Mouse (Mus musculus) midbrain, embryonic 14.5 days (tissue): Measurements from ENCODE around the gene Gtf2f1. TPM values are rescaled to one million over a fixed set of nuclear protein-coding genes. Genes with fewer than 3 reads are reported as not detected.

Source experiments
- ATAC-seq: fragments of 200-750 bp; cut with Nextera tagmentation; 2 replicates; pipeline ENCODE4 v1.8.0; 2017; ENCODE audit warnings: moderate number of reproducible peaks, moderate library complexity; ENCODE audit not compliant: low FRiP score, low TSS enrichment
- DNase-seq: peaks from one replicate; pipeline ENCODE4 v3.0.0-alpha.2; 2015
- H3K27ac ChIP-seq: fragments of 300-500 bp; sonication (generic); replicated peaks from 2 replicates; pipeline ENCODE4 v1.5.1; 2014; ENCODE audit warnings: mild to moderate bottlenecking, low read depth, low read length, moderate library complexity
- H3K27me3 ChIP-seq: fragments of 300-500 bp; sonication (generic); 2 replicates; pipeline ENCODE4 v1.6.1; 2014; ENCODE audit warnings: low read length, control low read depth, mixed read lengths; ENCODE audit not compliant: control insufficient read depth, insufficient read depth
- H3K36me3 ChIP-seq: fragments of 300-500 bp; sonication (generic); 2 replicates; pipeline ENCODE4 v1.6.1; 2014; ENCODE audit warnings: low read length, control low read depth; ENCODE audit not compliant: control insufficient read depth, insufficient read depth
- H3K4me1 ChIP-seq: fragments of 300-500 bp; sonication (generic); 2 replicates; pipeline ENCODE4 v1.6.1; 2014; ENCODE audit warnings: mild to moderate bottlenecking, antibody characterized with exemption, low read length, control low read depth; ENCODE audit not compliant: control insufficient read depth, insufficient read depth
- H3K4me2 ChIP-seq: fragments of 300-500 bp; sonication (generic); 2 replicates; pipeline ENCODE4 v1.6.1; 2014; ENCODE audit warnings: mild to moderate bottlenecking, low read length, moderate library complexity
- H3K4me3 ChIP-seq: fragments of 300-500 bp; sonication (generic); replicated peaks from 2 replicates; pipeline ENCODE4 v1.5.1; 2014; ENCODE audit warnings: low read depth, low read length
- H3K9ac ChIP-seq: fragments of 300-500 bp; sonication (generic); replicated peaks from 2 replicates; pipeline ENCODE4 v1.6.1; 2014; ENCODE audit warnings: mild to moderate bottlenecking, low read length, moderate library complexity
- H3K9me3 ChIP-seq: fragments of 300-500 bp; sonication (generic); 2 replicates; pipeline ENCODE4 v1.6.1; 2016; ENCODE audit warnings: low read length, control low read depth, mixed read lengths; ENCODE audit not compliant: control insufficient read depth
- WGBS: fragments of 180-500 bp; shearing (Covaris S2); extraction: QIAGEN DNeasy Blood & Tissue Kit; methylation state at CpG from one replicate; pipeline ENCODE4 v1.1.7; 2014; 5-methylcytosine and 5-hydroxymethylcytosine counted together
- polyA plus RNA-seq: library from polyadenylated mRNA; unstranded; fragments of >200 nt; fragmentation: Nextera tagmentation; extraction: Ambion mirVana; gene quantifications from 2 replicates; pipeline ENCODE4 v1.2.1, GENCODE M21; 2014

The Gtf2f1 gene
- polyA plus RNA-seq, 1 experiment from 2014 or later = 63.7 TPM

- peak within 1 kb of the TSS; percentile 70 for H3K9ac ChIP-seq
- H3K9me3 ChIP-seq = no peaks in the 10 kb centered on the region
- H3K4me2 ChIP-seq = peak within 1 kb of the TSS; percentile 72
- ATAC-seq = peak; percentile 97
- peak within 1 kb of the TSS; percentile 85 for H3K27ac ChIP-seq
- under 1% methylated on average over 38 of the region's 38 CpGs for WGBS
- peak; percentile 95 for DNase-seq
- H3K36me3 ChIP-seq = peaks cover 61% of the 10 kb centered on the region
- peaks cover 9% of the 10 kb centered on the region; the same call in 1 of the 2 replicates for H3K4me1 ChIP-seq
- H3K4me3 ChIP-seq = peak within 1 kb of the TSS; percentile 76
- no peaks in the 10 kb centered on the region for H3K27me3 ChIP-seq
These were observed 13.9 kb downstream of the Gtf2f1 start, which contains the start of gene Alkbh7 for GRCm38 (mm10) chr17:56997029-56997667. TSS of gene Alkbh7 (plus strand) at chr17:56997339.

DNA sequence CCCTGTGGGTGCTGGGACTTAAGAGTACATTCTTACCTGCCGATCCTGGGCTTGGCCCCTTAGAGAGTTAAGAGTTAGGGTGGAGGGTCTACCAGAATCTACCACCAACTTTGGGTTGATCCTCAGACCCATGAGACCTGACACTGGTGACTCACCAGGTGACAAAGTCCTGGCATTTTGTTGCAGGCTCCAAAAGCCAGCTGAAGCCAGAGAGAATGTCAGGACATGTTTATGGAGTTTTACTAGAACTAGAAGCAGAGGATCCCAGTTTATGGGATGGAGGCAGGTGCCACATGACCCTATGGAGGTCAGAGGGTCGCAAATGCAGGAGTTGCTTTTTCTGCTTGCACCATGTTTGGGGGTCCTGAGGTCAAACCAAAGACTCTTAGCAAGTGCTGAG, 14.6 kb downstream of the Gtf2f1 start:
- Histone ChIP-seq H3K4me3 (no peak overlapping the region), H3K9me3 (no peaks in the 10 kb centered on the region), H3K27ac (no peak overlapping the region), H3K4me2 (peak overlapping the region; percentile 72), H3K36me3 (peaks cover 61% of the 10 kb centered on the region), H3K9ac (no peak overlapping the region), H3K4me1 (peaks cover 12% of the 10 kb centered on the region; the same call in 1 of the 2 replicates), H3K27me3 (no peaks in the 10 kb centered on the region)
- 81% methylated on average over 2 of the region's 2 CpGs for WGBS
- ATAC-seq (no peak), DNase-seq (no peak)

DNA sequence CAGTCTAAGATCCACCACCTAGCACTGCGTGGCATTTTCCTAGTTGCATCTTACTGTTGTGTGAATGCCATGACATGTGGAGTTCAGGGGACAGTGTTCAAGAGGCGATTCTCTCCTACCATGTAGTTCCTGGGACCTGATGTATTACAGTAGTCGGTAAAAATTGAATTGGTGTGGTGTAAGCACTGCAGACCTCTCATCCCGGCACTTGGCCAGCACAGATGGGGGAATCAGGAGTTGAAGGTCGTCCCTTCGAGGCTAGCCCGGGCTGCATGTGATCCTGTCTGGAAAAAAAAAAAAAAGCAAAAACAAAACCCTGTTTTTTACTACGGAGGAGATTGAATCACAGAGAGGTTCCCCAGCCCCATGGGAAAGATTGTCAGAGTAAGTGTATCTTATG, 16.0 kb downstream of the Gtf2f1 start:
- H3K9ac ChIP-seq = no peak overlapping the region
- H3K9me3 ChIP-seq = no peaks in the 10 kb centered on the region
- H3K27me3 ChIP-seq = no peaks in the 10 kb centered on the region
- no peak overlapping the region for H3K27ac ChIP-seq
- no peak for DNase-seq
- 91% methylated on average over 8 of the region's 8 CpGs for WGBS
- peaks cover 54% of the 10 kb centered on the region for H3K36me3 ChIP-seq
- H3K4me1 ChIP-seq = peaks cover 20% of the 10 kb centered on the region
- no peak overlapping the region for H3K4me3 ChIP-seq
- no peak for ATAC-seq
- no peak overlapping the region for H3K4me2 ChIP-seq

GRCm38 (mm10) chr17:56990966-56991365, 20.1 kb downstream of the Gtf2f1 start:
- H3K4me1 ChIP-seq = peaks cover 11% of the 10 kb centered on the region
- no peak overlapping the region for H3K27ac ChIP-seq
- peak overlapping the region; percentile 70 for H3K4me2 ChIP-seq
- no peak for ATAC-seq
- H3K36me3 ChIP-seq = peaks cover 37% of the 10 kb centered on the region
- no peaks in the 10 kb centered on the region for H3K9me3 ChIP-seq
- peak overlapping the region; percentile 87 for H3K4me3 ChIP-seq
- no peak for DNase-seq
- H3K27me3 ChIP-seq = no peaks in the 10 kb centered on the region
- peak overlapping the region; percentile 84 for H3K9ac ChIP-seq
- WGBS = 78% methylated on average over 2 of the region's 2 CpGs

DNA sequence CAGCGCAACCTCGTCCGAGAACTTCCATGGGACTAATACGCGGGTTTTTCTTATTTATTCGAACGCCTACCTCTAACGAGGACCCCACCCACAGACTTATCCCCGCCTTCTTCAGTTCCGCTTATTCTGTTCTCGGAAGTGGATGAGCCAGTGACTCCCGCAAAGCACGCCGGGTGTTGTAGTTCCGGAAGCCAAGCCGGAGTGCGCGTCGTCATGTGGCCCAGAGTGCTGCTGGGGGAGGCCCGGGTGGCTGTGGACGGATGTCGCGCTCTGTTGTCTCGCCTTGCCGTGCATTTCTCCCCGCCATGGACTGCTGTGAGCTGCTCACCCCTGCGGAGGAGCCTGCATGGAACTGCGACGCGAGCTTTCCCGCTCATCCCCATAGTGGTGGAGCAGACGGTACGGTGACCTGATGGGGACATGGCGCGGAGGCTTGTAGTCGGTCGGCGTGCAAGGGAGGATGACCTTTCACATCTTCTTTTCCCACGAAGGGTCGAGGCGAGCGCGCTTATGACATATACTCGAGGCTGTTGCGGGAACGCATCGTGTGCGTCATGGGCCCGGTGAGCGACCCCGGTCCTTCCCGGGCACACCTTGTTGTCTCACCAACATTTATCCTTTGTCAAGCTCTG, 20.9 kb downstream of the Gtf2f1 start, which contains the start of gene Clpp:
Clpp (plus strand) TSS at position 191 of the 632 bp plus-strand sequence.
- Histone ChIP-seq H3K27me3 (no peaks in the 10 kb centered on the region), H3K36me3 (peaks cover 29% of the 10 kb centered on the region), H3K4me1 (peaks cover 11% of the 10 kb centered on the region), H3K4me3 (peak within 1 kb of the TSS; percentile 87), H3K9me3 (no peaks in the 10 kb centered on the region), H3K4me2 (peak within 1 kb of the TSS; percentile 70), H3K27ac (peak within 1 kb of the TSS; percentile 82), H3K9ac (peak within 1 kb of the TSS; percentile 84)
- ATAC-seq (peak; percentile 96), DNase-seq (peak; percentile 97)
- under 1% methylated on average over 52 of the region's 52 CpGs for WGBS

- DNase-seq = peak; percentile 93
- Histone ChIP-seq H3K4me1 (peaks cover 11% of the 10 kb centered on the region), H3K4me3 (peak overlapping the region; percentile 87), H3K4me2 (peak overlapping the region; percentile 70), H3K27ac (peak overlapping the region; percentile 82), H3K27me3 (no peaks in the 10 kb centered on the region), H3K9me3 (no peaks in the 10 kb centered on the region), H3K36me3 (peaks cover 24% of the 10 kb centered on the region), H3K9ac (peak overlapping the region; percentile 84)
- WGBS = 3% methylated on average over 25 of the region's 25 CpGs
- peak; percentile 93 for ATAC-seq
These were observed 21.5 kb downstream of the Gtf2f1 start for GRCm38 (mm10) chr17:56989467-56990114.

- peaks cover 18% of the 10 kb centered on the region for H3K36me3 ChIP-seq
- H3K9me3 ChIP-seq = no peaks in the 10 kb centered on the region
- peak overlapping the region; percentile 82 for H3K27ac ChIP-seq
- H3K9ac ChIP-seq = peak overlapping the region; percentile 84; the same call in 1 of the 2 replicates
- H3K4me2 ChIP-seq = peak overlapping the region; percentile 70
- H3K4me1 ChIP-seq = peaks cover 11% of the 10 kb centered on the region
- no peaks in the 10 kb centered on the region for H3K27me3 ChIP-seq
- 73% methylated on average over 7 of the region's 7 CpGs for WGBS
- DNase-seq (no peak), ATAC-seq (no peak)
- H3K4me3 ChIP-seq = peak overlapping the region; percentile 87
These were observed 22.1 kb downstream of the Gtf2f1 start for GRCm38 (mm10) chr17:56988921-56989430.

- ATAC-seq = no peak
- Histone ChIP-seq H3K4me1 (peaks cover 11% of the 10 kb centered on the region), H3K27ac (no peak overlapping the region), H3K4me3 (no peak overlapping the region), H3K9me3 (no peaks in the 10 kb centered on the region), H3K27me3 (no peaks in the 10 kb centered on the region), H3K4me2 (no peak overlapping the region), H3K36me3 (peaks cover 13% of the 10 kb centered on the region), H3K9ac (no peak overlapping the region)
- DNase-seq = no peak
- 90% methylated on average over 7 of the region's 7 CpGs for WGBS
These were observed 22.6 kb downstream of the Gtf2f1 start for GRCm38 (mm10) chr17:56988441-56988840.
